Mouse (Mus musculus): Measurements from ENCODE around the gene Gm20518. TPM values are rescaled to one million over a fixed set of nuclear protein-coding genes. Genes with fewer than 3 reads are reported as not detected.

Gm20518 gene
- polyA plus RNA-seq, 1 experiment, result 0.26 TPM

GRCm38 (mm10) chr16:17802839-17803674, 88.4 kb downstream of the Gm20518 start:
- TF ChIP-seq CTCF (IDR thresholded peaks at IDR 0.05; ENCODE audit: borderline replicate concordance, insufficient read depth, low read length) (peak; percentile 32; the same call in 1 of the 2 replicates), POLR2A (IDR thresholded peaks at IDR 0.05; ENCODE audit: low read depth, low read length) (no peak)
- H3K27ac ChIP-seq (ENCODE audit: insufficient read depth, low read length), result no peak overlapping the region
- no peak overlapping the region for H3K4me3 ChIP-seq (ENCODE audit: insufficient read depth, low read length)
- H3K4me1 ChIP-seq (ENCODE audit: control insufficient read depth, insufficient read depth, low read length), result peaks cover 47% of the 10 kb centered on the region

- Histone ChIP-seq H3K4me3 (ENCODE audit: insufficient read depth, low read length) (no peak overlapping the region), H3K4me1 (ENCODE audit: control insufficient read depth, insufficient read depth, low read length) (peaks cover 47% of the 10 kb centered on the region), H3K27ac (ENCODE audit: insufficient read depth, low read length) (no peak overlapping the region)
- TF ChIP-seq POLR2A (IDR thresholded peaks at IDR 0.05; ENCODE audit: low read depth, low read length) (no peak), CTCF (IDR thresholded peaks at IDR 0.05; ENCODE audit: borderline replicate concordance, insufficient read depth, low read length) (no peak)
Measured at GRCm38 (mm10) chr16:17802456-17802838, 89.0 kb downstream of the Gm20518 start.

- Histone ChIP-seq H3K4me3 (ENCODE audit: insufficient read depth, low read length) (no peak overlapping the region), H3K27ac (ENCODE audit: insufficient read depth, low read length) (no peak overlapping the region), H3K4me1 (ENCODE audit: control insufficient read depth, insufficient read depth, low read length) (peaks cover 47% of the 10 kb centered on the region)
- TF ChIP-seq CTCF (IDR thresholded peaks at IDR 0.05; ENCODE audit: borderline replicate concordance, insufficient read depth, low read length), result no peak
- no peak for TF ChIP-seq POLR2A (IDR thresholded peaks at IDR 0.05; ENCODE audit: low read depth, low read length)
Measured at GRCm38 (mm10) chr16:17801777-17802455, 89.6 kb downstream of the Gm20518 start.

GRCm38 (mm10) chr16:17799584-17799983, 91.9 kb downstream of the Gm20518 start:
- H3K4me1 ChIP-seq (ENCODE audit: control insufficient read depth, insufficient read depth, low read length), result peaks cover 35% of the 10 kb centered on the region
- H3K27ac ChIP-seq (ENCODE audit: insufficient read depth, low read length), result no peak overlapping the region
- peak overlapping the region; percentile 53; the same call in 1 of the 2 replicates for H3K4me3 ChIP-seq (ENCODE audit: insufficient read depth, low read length)
- TF ChIP-seq CTCF (IDR thresholded peaks at IDR 0.05; ENCODE audit: borderline replicate concordance, insufficient read depth, low read length), result no peak
- no peak for TF ChIP-seq POLR2A (IDR thresholded peaks at IDR 0.05; ENCODE audit: low read depth, low read length)

GRCm38 (mm10) chr16:17798321-17799180, 92.9 kb downstream of the Gm20518 start:
- Histone ChIP-seq H3K4me1 (ENCODE audit: control insufficient read depth, insufficient read depth, low read length) (peaks cover 32% of the 10 kb centered on the region), H3K4me3 (ENCODE audit: insufficient read depth, low read length) (peak overlapping the region; percentile 80), H3K27ac (ENCODE audit: insufficient read depth, low read length) (peak overlapping the region; percentile 75)
- TF ChIP-seq CTCF (IDR thresholded peaks at IDR 0.05; ENCODE audit: borderline replicate concordance, insufficient read depth, low read length) (no peak), POLR2A (IDR thresholded peaks at IDR 0.05; ENCODE audit: low read depth, low read length) (peak; percentile 59)

GRCm38 (mm10) chr16:17797812-17798311, 93.6 kb downstream of the Gm20518 start:
- Histone ChIP-seq H3K27ac (ENCODE audit: insufficient read depth, low read length) (peak overlapping the region; percentile 75), H3K4me3 (ENCODE audit: insufficient read depth, low read length) (peak overlapping the region; percentile 80), H3K4me1 (ENCODE audit: control insufficient read depth, insufficient read depth, low read length) (peaks cover 32% of the 10 kb centered on the region)
- TF ChIP-seq CTCF (IDR thresholded peaks at IDR 0.05; ENCODE audit: borderline replicate concordance, insufficient read depth, low read length), result no peak
- peak; percentile 37; the same call in 1 of the 2 replicates for TF ChIP-seq POLR2A (IDR thresholded peaks at IDR 0.05; ENCODE audit: low read depth, low read length)

GRCm38 (mm10) chr16:17796971-17797811, 94.3 kb downstream of the Gm20518 start, which contains the start of gene Scarf2:
Gene Scarf2, plus strand, starts transcription at chr16:17797282.
- Histone ChIP-seq H3K4me3 (ENCODE audit: insufficient read depth, low read length) (peak within 1 kb of the TSS; percentile 80), H3K27ac (ENCODE audit: insufficient read depth, low read length) (peak within 1 kb of the TSS; percentile 75), H3K4me1 (ENCODE audit: control insufficient read depth, insufficient read depth, low read length) (peaks cover 26% of the 10 kb centered on the region)
- no peak for TF ChIP-seq CTCF (IDR thresholded peaks at IDR 0.05; ENCODE audit: borderline replicate concordance, insufficient read depth, low read length)
- no peak; the same call in 1 of the 2 replicates for TF ChIP-seq POLR2A (IDR thresholded peaks at IDR 0.05; ENCODE audit: low read depth, low read length)

- H3K27ac ChIP-seq (ENCODE audit: insufficient read depth, low read length), result peak overlapping the region; percentile 61
- peak overlapping the region; percentile 21; the same call in 1 of the 2 replicates for H3K4me3 ChIP-seq (ENCODE audit: insufficient read depth, low read length)
- TF ChIP-seq CTCF (IDR thresholded peaks at IDR 0.05; ENCODE audit: borderline replicate concordance, insufficient read depth, low read length) (no peak), POLR2A (IDR thresholded peaks at IDR 0.05; ENCODE audit: low read depth, low read length) (no peak)
- H3K4me1 ChIP-seq (ENCODE audit: control insufficient read depth, insufficient read depth, low read length), result peaks cover 20% of the 10 kb centered on the region
Measured at GRCm38 (mm10) chr16:17796519-17796918, 95.0 kb downstream of the Gm20518 start.

All from embryonic fibroblast, embryonic 13.5 days (primary cell).